8 mouse cellular contexts compared by ENCODE assay signal in genomic region chr11:6527256-6528185, GRCm38 (mm10). TPM values are rescaled to one million over a fixed set of nuclear protein-coding genes. Genes with fewer than 3 reads are reported as not detected.
DNase-seq lines count a peak whose midpoint lies in the region; ATAC-seq and TF ChIP-seq lines count a peak whose summit lies in the region.

No protein-coding gene starts in this region.

- H3K4me1 ChIP-seq in kidney, adult 2 months (ENCODE audit: control insufficient read depth, insufficient read depth, low read length) = 0 out of 2 replicates have a peak, but pooled peaks cover 3% of the 10 kb centered on the region

- peak overlapping the region; percentile 53; the same call in 1 of the 2 replicates for H3K27ac ChIP-seq in kidney, adult 2 months (ENCODE audit: insufficient read depth, low read depth, low read length)

- TF ChIP-seq POLR2A in kidney, adult 2 months (IDR thresholded peaks at IDR 0.05; ENCODE audit: low read depth, low read length) = no peak

- peaks cover 6% of the 10 kb centered on the region for H3K36me3 ChIP-seq in kidney, adult 2 months (ENCODE audit: control insufficient read depth, insufficient read depth, low read length)

- peak overlapping the region; percentile 68 for H3K4me3 ChIP-seq in kidney, adult 2 months (ENCODE audit: insufficient read depth, low read depth, low read length)

- no peaks in the 10 kb centered on the region for H3K27me3 ChIP-seq in kidney, adult 2 months (replicated peaks; ENCODE audit: control insufficient read depth, insufficient read depth, low read length)

- no peak for TF ChIP-seq CTCF in kidney, adult 2 months (conservative IDR thresholded peaks at IDR 0.05; ENCODE audit: insufficient read depth, insufficient read length, low read depth, low read length)

- peak; percentile 8; the same call in 1 of the 2 replicates for ATAC-seq in granulocyte monocyte progenitor cell, adult 5-6 weeks (replicated peaks; ENCODE audit: poor library complexity, severe bottlenecking)
- ATAC-seq in megakaryocyte-erythroid progenitor cell, adult 5-6 weeks (replicated peaks; ENCODE audit: low FRiP score, low TSS enrichment, poor library complexity, severe bottlenecking) = peak; percentile 31

- no peak for DNase-seq in kidney, adult 2 months
- no peak for DNase-seq in kidney, adult 8-10 months
- peak; percentile 35 for DNase-seq in NIH3T3 (ENCODE audit: low read depth)
- no peak for DNase-seq in layer of hippocampus, adult 18-20 months (ENCODE audit: low spot score in 2 of 2)
- no peak for DNase-seq in retina, postnatal 1 day
- DNase-seq in layer of hippocampus, postnatal 36 days = no peak

- WGBS in kidney, adult 2 months = 24% methylated on average over 10 of the region's 10 CpGs

RNA-seq across cellular contexts. Expression of gene Myo1g, which starts 6.8 kb away (rescaled TPM):
- 3.2 and 10.3 TPM in 2 replicates for polyA plus RNA-seq in kidney, adult 2 months (2012; rRNA removed)
- 84.4 and 96.4 TPM in 2 replicates for total RNA-seq in granulocyte monocyte progenitor cell, adult 5-6 weeks (2014; fragmentation: Nextera tagmentation)
- 47.8 and 57.4 TPM in 2 replicates for total RNA-seq in granulocyte monocyte progenitor cell, adult 5-6 weeks (2017)
- total RNA-seq in megakaryocyte-erythroid progenitor cell, adult 5-6 weeks (2014; fragmentation: Nextera tagmentation) = 7.3 and 16.1 TPM in 2 replicates
- 5.4 and 8.6 TPM in 2 replicates for total RNA-seq in megakaryocyte-erythroid progenitor cell, adult 5-6 weeks (2017)
- total RNA-seq in layer of hippocampus, adult 18-20 months (2021) = under 1 TPM; 0.43 to 0.57 TPM
- total RNA-seq in layer of hippocampus, postnatal 36 days (2021) = 1 to 10 TPM in 1 of 2 experiments, under 1 TPM in 1; 0.45 to 1.1 TPM

RNA-seq across cellular contexts. Expression of gene Ccm2, which starts 19.2 kb away (rescaled TPM):
- polyA plus RNA-seq in kidney, adult 2 months (2012; rRNA removed) = 56.1 and 60.8 TPM in 2 replicates
- 39.8 and 56.0 TPM in 2 replicates for total RNA-seq in granulocyte monocyte progenitor cell, adult 5-6 weeks (2014; fragmentation: Nextera tagmentation)
- 39.8 and 55.5 TPM in 2 replicates for total RNA-seq in granulocyte monocyte progenitor cell, adult 5-6 weeks (2017)
- 45.8 and 55.6 TPM in 2 replicates for total RNA-seq in megakaryocyte-erythroid progenitor cell, adult 5-6 weeks (2014; fragmentation: Nextera tagmentation)
- 26.8 and 32.7 TPM in 2 replicates for total RNA-seq in megakaryocyte-erythroid progenitor cell, adult 5-6 weeks (2017)
- total RNA-seq in layer of hippocampus, adult 18-20 months (2021) = 10 to 100 TPM; 53.5 to 54.1 TPM
- total RNA-seq in layer of hippocampus, postnatal 36 days (2021) = 10 to 100 TPM; 52.1 to 53.4 TPM

RNA-seq across cellular contexts. Expression of gene Purb, which starts 51.8 kb away (rescaled TPM):
- polyA plus RNA-seq in kidney, adult 2 months (2012; rRNA removed) = 5.8 and 7.6 TPM in 2 replicates
- 29.3 and 36.4 TPM in 2 replicates for total RNA-seq in granulocyte monocyte progenitor cell, adult 5-6 weeks (2014; fragmentation: Nextera tagmentation)
- total RNA-seq in granulocyte monocyte progenitor cell, adult 5-6 weeks (2017) = 35.7 and 43.4 TPM in 2 replicates
- total RNA-seq in megakaryocyte-erythroid progenitor cell, adult 5-6 weeks (2014; fragmentation: Nextera tagmentation) = 43.7 and 49.9 TPM in 2 replicates
- total RNA-seq in megakaryocyte-erythroid progenitor cell, adult 5-6 weeks (2017) = 60.5 and 70.9 TPM in 2 replicates
- 100 to 1,000 TPM; 229 to 239 TPM for total RNA-seq in layer of hippocampus, adult 18-20 months (2021)
- 100 to 1,000 TPM; 255 to 257 TPM for total RNA-seq in layer of hippocampus, postnatal 36 days (2021)
